Mouse (Mus musculus) liver, embryonic 11.5 days (tissue): ENCODE results near the gene Kdsr. TPM values are rescaled to one million over a fixed set of nuclear protein-coding genes. Genes with fewer than 3 reads are reported as not detected.
A peak's percentile ranks its signal among the peaks of the same experiment; 100 is the strongest.

ENCODE experiments used
- ATAC-seq: fragments of 200-750 bp; cut with Nextera tagmentation; replicated peaks from 2 replicates; pipeline ENCODE4 v1.8.0; 2017; ENCODE audit warnings: moderate number of reproducible peaks, mild to moderate bottlenecking, moderate TSS enrichment, moderate library complexity; ENCODE audit not compliant: low FRiP score
- DNase-seq: peaks from one replicate; pipeline ENCODE4 v3.0.0-alpha.2; 2017; ENCODE audit warnings: low spot score
- H3K27ac ChIP-seq: fragments of 300-500 bp; sonication (generic); 2 replicates; pipeline ENCODE4 v1.5.1; 2014; ENCODE audit warnings: mild to moderate bottlenecking, low read depth, low read length, control low read depth
- H3K27me3 ChIP-seq: fragments of 300-500 bp; sonication (generic); replicated peaks from 2 replicates; pipeline ENCODE4 v1.6.1; 2014; ENCODE audit warnings: low read length, mixed read lengths; ENCODE audit not compliant: control insufficient read depth, insufficient read depth
- H3K36me3 ChIP-seq: fragments of 300-500 bp; sonication (generic); 2 replicates; pipeline ENCODE4 v1.6.1; 2014; ENCODE audit warnings: mild to moderate bottlenecking, low read length, moderate library complexity, mixed read lengths; ENCODE audit not compliant: control insufficient read depth, insufficient read depth
- H3K4me1 ChIP-seq: fragments of 300-500 bp; sonication (generic); replicated peaks from 2 replicates; pipeline ENCODE4 v1.6.1; 2014; ENCODE audit warnings: low read length, mixed read lengths; ENCODE audit not compliant: control insufficient read depth, insufficient read depth
- H3K4me2 ChIP-seq: fragments of 300-500 bp; sonication (generic); 2 replicates; pipeline ENCODE4 v1.6.1; 2014; ENCODE audit warnings: mild to moderate bottlenecking, control low read depth, moderate library complexity
- H3K4me3 ChIP-seq: fragments of 300-500 bp; sonication (generic); 2 replicates; pipeline ENCODE4 v1.5.1; 2014; ENCODE audit warnings: low read depth, low read length, control low read depth
- H3K9ac ChIP-seq: fragments of 300-500 bp; sonication (generic); 2 replicates; pipeline ENCODE4 v1.6.1; 2014; ENCODE audit warnings: low read depth, low read length, control low read depth
- H3K9me3 ChIP-seq: fragments of 300-500 bp; sonication (generic); 2 replicates; pipeline ENCODE4 v1.6.1; 2016; ENCODE audit warnings: low read length, inconsistent platforms, mixed read lengths; ENCODE audit not compliant: control insufficient read depth
- WGBS: fragments of 180-500 bp; shearing (Covaris S2); extraction: QIAGEN DNeasy Blood & Tissue Kit; methylation state at CpG from one replicate; pipeline ENCODE4 v1.1.7; 2014; 5-methylcytosine and 5-hydroxymethylcytosine counted together
- polyA plus RNA-seq: library from polyadenylated mRNA; unstranded; fragments of >200 nt; fragmentation: Nextera tagmentation; extraction: Ambion mirVana; gene quantifications from 2 replicates; pipeline ENCODE4 v1.2.1, GENCODE M21; 2014

Gene Kdsr
- polyA plus RNA-seq, 1 experiment from 2014 or later, result 8.1 TPM

DNA sequence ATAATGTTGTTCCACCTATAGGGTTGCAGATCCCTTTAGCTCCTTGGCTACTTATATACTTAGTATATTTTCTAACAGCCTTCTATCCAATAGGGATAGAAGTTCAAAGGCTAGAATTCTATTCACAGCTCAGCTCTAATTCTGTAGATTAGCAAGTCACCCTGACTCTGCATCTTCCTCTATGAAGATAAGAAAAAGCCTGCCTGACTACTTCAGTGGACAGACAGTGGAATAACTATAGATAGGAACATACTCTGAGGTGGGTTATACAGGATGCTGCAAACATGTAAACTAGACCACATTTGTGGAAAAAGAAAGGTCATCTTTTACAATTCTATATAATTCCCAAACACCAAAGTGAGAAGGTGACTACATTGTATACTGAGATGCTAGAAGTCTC, 66.9 kb downstream of the Kdsr start:
- H3K27ac ChIP-seq, result no peak overlapping the region
- ATAC-seq, result peak; percentile 54; the same call in 1 of the 2 replicates

DNA sequence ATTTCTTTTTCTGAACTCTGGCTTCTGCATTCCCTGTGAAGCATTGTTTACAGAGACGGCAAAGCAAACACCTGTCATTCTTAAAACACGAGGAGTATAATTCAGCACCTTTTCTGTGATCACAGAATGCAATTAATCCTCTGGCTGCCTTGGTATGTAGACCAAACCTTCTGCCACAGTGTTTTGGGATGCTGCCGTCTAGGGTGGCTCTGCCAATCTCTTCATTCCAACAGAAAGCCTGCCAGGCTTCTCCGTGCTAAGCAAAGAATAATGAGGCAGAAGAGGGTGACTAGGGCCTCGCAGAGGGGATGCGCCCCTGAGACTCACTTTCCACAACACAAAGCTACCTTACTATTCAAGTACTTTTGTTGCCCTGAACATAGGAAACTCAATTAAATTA, 68.6 kb downstream of the Kdsr start:
- Histone ChIP-seq H3K27me3 (no peaks in the 10 kb centered on the region), H3K27ac (no peak overlapping the region), H3K9me3 (no peaks in the 10 kb centered on the region), H3K4me2 (no peak overlapping the region), H3K36me3 (no peaks in the 10 kb centered on the region), H3K9ac (no peak overlapping the region), H3K4me1 (peaks cover 3% of the 10 kb centered on the region; the same call in 1 of the 2 replicates), H3K4me3 (no peak overlapping the region)
- DNase-seq, result no peak
- no peak for ATAC-seq
- WGBS, result 79% methylated on average over 6 of the region's 6 CpGs

More for the DNA sequence above, 66.9 kb downstream of the Kdsr start:
- no peak for DNase-seq
- Histone ChIP-seq H3K4me3 (no peak overlapping the region), H3K9me3 (no peaks in the 10 kb centered on the region), H3K36me3 (no peaks in the 10 kb centered on the region), H3K9ac (no peak overlapping the region), H3K4me2 (no peak overlapping the region), H3K27me3 (no peaks in the 10 kb centered on the region), H3K4me1 (peaks cover 3% of the 10 kb centered on the region; the same call in 1 of the 2 replicates)

DNA sequence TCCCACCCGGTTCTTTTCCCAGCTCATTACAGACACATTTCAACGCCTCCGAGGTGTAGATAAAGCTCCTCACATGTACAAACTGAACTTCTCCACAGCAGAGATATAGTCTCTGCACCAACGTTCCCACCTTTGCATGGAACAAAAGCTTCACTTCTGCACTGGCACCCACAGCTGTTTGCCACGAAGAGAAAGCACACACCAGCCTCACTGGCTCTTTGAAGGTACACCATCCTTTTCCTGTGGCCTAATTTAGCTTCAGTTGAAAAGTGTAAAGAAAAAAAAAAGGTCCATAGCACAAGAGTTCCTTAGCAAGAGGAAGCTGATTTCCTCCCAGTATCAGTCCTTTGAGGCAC, 71.4 kb downstream of the Kdsr start:
- Histone ChIP-seq H3K36me3 (no peaks in the 10 kb centered on the region), H3K9me3 (no peaks in the 10 kb centered on the region), H3K4me1 (peaks cover 3% of the 10 kb centered on the region; the same call in 1 of the 2 replicates), H3K4me2 (no peak overlapping the region), H3K9ac (no peak overlapping the region), H3K27me3 (no peaks in the 10 kb centered on the region), H3K4me3 (no peak overlapping the region), H3K27ac (no peak overlapping the region)
- no peak for ATAC-seq
- 55% methylated on average over 5 of the region's 5 CpGs for WGBS
- no peak for DNase-seq

DNA sequence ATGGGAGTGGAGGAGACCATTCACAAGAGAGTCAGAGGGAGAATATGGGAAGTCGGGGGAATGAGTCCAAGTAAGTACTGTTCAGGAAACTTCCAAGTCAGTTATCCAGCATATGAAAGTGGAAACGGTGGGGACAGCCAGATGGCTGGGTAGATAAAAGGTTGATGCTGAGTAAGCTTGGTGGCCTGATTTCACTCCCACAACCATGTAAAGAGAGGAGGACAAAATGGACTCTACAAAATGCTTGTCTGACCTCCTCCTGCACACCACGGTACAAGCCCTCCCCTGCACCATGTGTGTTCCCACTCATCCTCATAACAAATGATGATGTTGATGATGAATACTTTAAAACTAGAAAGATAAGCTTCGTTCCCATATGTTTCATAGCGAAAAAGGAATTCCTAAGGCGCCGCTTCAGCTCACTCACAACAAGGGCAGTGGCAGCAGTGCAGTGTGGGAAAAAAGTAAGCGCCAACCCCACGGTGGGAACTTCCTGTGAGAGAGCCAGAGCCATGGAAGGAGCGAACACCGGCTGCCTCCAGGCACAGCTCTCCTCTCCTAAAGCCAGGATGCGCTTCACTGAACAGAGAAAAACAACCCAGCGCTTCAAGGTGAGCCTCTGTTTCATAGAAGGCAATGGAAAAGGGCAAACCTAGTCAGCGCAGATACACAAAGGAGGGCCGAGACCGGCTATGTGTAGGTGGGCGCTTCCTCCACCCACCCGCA, 71.9 kb downstream of the Kdsr start:
- H3K4me2 ChIP-seq, result no peak overlapping the region
- H3K9me3 ChIP-seq, result no peaks in the 10 kb centered on the region
- DNase-seq, result no peak
- WGBS, result 77% methylated on average over 18 of the region's 18 CpGs
- no peaks in the 10 kb centered on the region for H3K36me3 ChIP-seq
- H3K27ac ChIP-seq, result no peak overlapping the region
- no peak overlapping the region for H3K9ac ChIP-seq
- H3K4me3 ChIP-seq, result no peak overlapping the region
- no peaks in the 10 kb centered on the region for H3K27me3 ChIP-seq
- no peak for ATAC-seq
- H3K4me1 ChIP-seq, result peaks cover 3% of the 10 kb centered on the region; the same call in 1 of the 2 replicates

DNA sequence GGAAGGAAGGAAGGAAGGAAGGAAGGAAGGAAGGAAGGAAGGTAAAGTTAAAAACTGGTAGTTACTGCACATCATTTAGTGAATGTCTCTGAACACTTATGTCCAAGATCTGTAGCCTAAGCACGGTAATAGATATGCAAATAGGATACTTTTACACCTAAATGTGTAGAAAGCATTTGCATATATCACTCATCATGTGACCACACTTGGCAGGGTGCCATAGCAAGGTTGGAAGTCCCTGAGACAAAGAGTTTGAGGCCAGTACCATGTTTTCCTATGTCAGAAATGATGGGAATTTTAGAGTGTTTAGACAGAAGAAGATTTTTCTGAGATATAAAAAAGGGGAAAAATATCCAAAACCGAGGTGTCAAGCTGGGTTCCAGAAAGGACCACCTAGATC, 73.8 kb downstream of the Kdsr start:
- DNase-seq, result no peak
- Histone ChIP-seq H3K4me1 (peaks cover 3% of the 10 kb centered on the region; the same call in 1 of the 2 replicates), H3K27me3 (no peaks in the 10 kb centered on the region), H3K4me2 (no peak overlapping the region), H3K36me3 (no peaks in the 10 kb centered on the region), H3K9me3 (no peaks in the 10 kb centered on the region), H3K27ac (no peak overlapping the region), H3K9ac (no peak overlapping the region), H3K4me3 (no peak overlapping the region)
- ATAC-seq, result no peak
- 66% methylated on average over 2 of the region's 2 CpGs for WGBS

DNA sequence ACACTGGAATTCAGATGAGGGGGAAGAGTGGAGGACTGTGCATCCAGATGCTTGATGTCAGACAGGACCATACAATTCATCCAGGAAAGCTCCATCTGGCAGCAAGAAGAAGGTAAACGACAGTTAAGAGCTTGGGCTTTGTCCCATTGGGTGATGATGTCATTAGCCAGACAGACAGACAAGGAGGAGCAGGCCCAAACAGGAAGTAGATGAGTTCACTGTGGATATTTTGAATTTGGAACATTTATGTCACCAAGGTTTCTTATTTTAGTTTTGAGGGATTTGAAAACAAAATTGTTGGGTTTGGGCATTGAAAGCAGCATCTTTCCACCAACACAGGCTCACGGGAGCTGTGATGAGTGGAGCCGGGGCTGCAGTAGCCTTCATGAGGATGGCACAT, 75.0 kb downstream of the Kdsr start:
- Histone ChIP-seq H3K36me3 (no peaks in the 10 kb centered on the region), H3K27me3 (no peaks in the 10 kb centered on the region), H3K4me1 (peaks cover 3% of the 10 kb centered on the region; the same call in 1 of the 2 replicates), H3K9me3 (no peaks in the 10 kb centered on the region), H3K27ac (no peak overlapping the region), H3K4me3 (no peak overlapping the region), H3K4me2 (no peak overlapping the region), H3K9ac (no peak overlapping the region)
- no peak for DNase-seq
- 75% methylated on average over 3 of the region's 3 CpGs for WGBS
- no peak for ATAC-seq

DNA sequence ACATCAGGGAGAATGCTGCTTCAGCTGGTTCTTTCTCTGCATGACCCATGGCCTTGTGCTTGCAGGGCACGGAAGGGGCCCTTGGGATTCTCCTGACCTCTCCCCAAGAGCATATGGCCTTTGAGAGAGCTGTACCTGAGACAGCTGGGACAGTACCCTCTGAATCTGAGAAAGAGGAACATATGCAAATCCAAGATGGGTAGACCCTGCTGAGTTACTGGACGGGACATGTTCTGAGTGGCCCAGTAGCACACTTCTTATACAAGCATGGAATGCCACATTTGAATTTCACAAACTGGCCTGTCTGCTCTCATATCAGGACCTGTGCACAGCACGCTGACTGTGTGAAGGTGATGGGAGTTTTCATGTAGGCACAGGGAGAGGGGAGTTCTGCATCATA, 76.7 kb downstream of the Kdsr start:
- Histone ChIP-seq H3K36me3 (no peaks in the 10 kb centered on the region), H3K27me3 (no peaks in the 10 kb centered on the region), H3K9ac (no peak overlapping the region), H3K4me3 (no peak overlapping the region), H3K4me1 (no peaks in the 10 kb centered on the region), H3K27ac (no peak overlapping the region), H3K9me3 (no peaks in the 10 kb centered on the region), H3K4me2 (no peak overlapping the region)
- 78% methylated on average over 3 of the region's 3 CpGs for WGBS
- ATAC-seq, result no peak
- no peak for DNase-seq

DNA sequence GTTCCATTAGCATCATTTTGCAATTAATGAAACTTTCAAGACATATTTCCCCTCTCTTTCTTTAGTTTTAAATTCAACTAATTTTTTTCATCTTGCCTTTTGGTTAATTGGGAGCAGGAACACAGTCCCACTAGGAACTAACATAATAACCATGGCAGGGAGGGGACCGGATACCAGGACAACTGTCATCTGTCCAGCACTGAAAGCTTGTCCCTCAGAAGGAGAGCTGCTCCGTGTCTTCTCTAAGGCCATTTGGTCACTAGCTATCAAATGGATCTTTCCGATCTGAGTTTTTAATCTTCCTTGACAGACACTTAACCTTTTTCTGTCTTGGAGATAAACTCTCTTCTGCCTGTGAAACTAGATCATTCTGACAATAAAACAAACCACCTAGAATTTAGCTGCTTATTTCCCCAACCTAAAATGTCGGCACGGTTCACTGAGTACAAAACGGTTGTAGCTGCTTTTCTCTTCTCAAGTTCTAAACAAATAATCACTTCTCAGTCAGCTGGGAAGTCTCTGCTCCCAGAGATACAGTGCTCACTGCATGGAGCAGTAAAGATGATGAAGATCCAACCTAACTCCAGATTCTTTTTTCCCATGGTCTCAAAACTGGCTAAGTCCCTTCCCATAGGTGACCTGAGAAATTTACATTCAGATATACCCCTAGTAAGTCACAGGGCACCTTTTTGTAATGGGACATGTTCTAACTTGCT, 79.6 kb downstream of the Kdsr start:
- ATAC-seq, result no peak
- Histone ChIP-seq H3K4me2 (no peak overlapping the region), H3K9ac (no peak overlapping the region), H3K4me3 (no peak overlapping the region), H3K27me3 (no peaks in the 10 kb centered on the region), H3K9me3 (no peaks in the 10 kb centered on the region), H3K27ac (no peak overlapping the region), H3K4me1 (no peaks in the 10 kb centered on the region), H3K36me3 (no peaks in the 10 kb centered on the region)
- no peak for DNase-seq
- 82% methylated on average over 6 of the region's 6 CpGs for WGBS

DNA sequence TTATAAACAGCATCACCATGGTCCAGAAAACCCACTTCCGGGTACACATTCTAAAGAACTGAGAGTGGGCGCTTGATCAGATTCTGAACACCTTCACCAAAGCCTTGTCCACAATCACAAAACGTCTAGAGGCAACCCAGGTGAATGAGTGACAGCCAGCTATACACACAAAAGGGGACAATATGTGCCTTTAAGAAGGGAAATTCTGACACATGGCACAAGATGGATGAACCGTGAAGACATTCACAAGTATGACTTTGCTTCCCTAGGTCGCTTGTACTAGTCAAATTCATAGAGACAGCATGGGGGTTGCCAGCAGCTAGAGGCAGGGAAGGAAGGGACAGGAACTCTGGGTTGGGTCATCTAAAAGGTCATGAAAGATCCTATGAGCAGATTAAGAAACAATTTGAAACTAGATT, 81.5 kb downstream of the Kdsr start:
- 73% methylated on average over 5 of the region's 5 CpGs for WGBS
- ATAC-seq, result no peak
- no peaks in the 10 kb centered on the region for H3K27me3 ChIP-seq
- no peaks in the 10 kb centered on the region for H3K9me3 ChIP-seq
- no peak overlapping the region for H3K9ac ChIP-seq
- no peak overlapping the region for H3K4me2 ChIP-seq
- no peaks in the 10 kb centered on the region for H3K36me3 ChIP-seq
- H3K4me1 ChIP-seq, result no peaks in the 10 kb centered on the region
- no peak overlapping the region for H3K4me3 ChIP-seq
- DNase-seq, result no peak
- H3K27ac ChIP-seq, result no peak overlapping the region
